Mouse (Mus musculus) midbrain, embryonic 15.5 days (tissue): Measurements from ENCODE around the gene Msrb1. TPM values are rescaled to one million over a fixed set of nuclear protein-coding genes. Genes with fewer than 3 reads are reported as not detected.

Experiments used
- ATAC-seq: fragments of 200-750 bp; cut with Nextera tagmentation; replicated peaks from 2 replicates; pipeline ENCODE4 v1.8.0; 2017; ENCODE audit warnings: moderate TSS enrichment
- H3K27ac ChIP-seq: fragments of 300-500 bp; sonication (generic); 2 replicates; pipeline ENCODE4 v1.5.1; 2015; ENCODE audit warnings: mild to moderate bottlenecking, inconsistent platforms
- H3K27me3 ChIP-seq: fragments of 300-500 bp; sonication (generic); replicated peaks from 2 replicates; pipeline ENCODE4 v1.6.1; 2015; ENCODE audit warnings: inconsistent platforms
- H3K36me3 ChIP-seq: fragments of 300-500 bp; sonication (generic); replicated peaks from 2 replicates; pipeline ENCODE4 v1.6.1; 2015; ENCODE audit warnings: inconsistent platforms
- H3K4me1 ChIP-seq: fragments of 300-500 bp; sonication (generic); 2 replicates; pipeline ENCODE4 v1.6.1; 2015; ENCODE audit warnings: inconsistent platforms
- H3K4me2 ChIP-seq: fragments of 300-500 bp; sonication (generic); 2 replicates; pipeline ENCODE4 v1.6.1; 2015; ENCODE audit warnings: inconsistent platforms, mild to moderate bottlenecking, moderate library complexity
- H3K4me3 ChIP-seq: fragments of 300-500 bp; sonication (generic); 2 replicates; pipeline ENCODE4 v1.5.1; 2015; ENCODE audit warnings: mild to moderate bottlenecking, inconsistent platforms
- H3K9ac ChIP-seq: fragments of 300-500 bp; sonication (generic); 2 replicates; pipeline ENCODE4 v1.6.1; 2015; ENCODE audit warnings: mild to moderate bottlenecking, inconsistent platforms
- H3K9me3 ChIP-seq: fragments of 300-500 bp; sonication (generic); 2 replicates; pipeline ENCODE4 v1.6.1; 2016; ENCODE audit warnings: inconsistent platforms
- WGBS: fragments of 180-500 bp; shearing (Covaris S2); methylation state at CpG from one replicate; pipeline ENCODE4 v1.1.7; 2015; ENCODE audit warnings: mixed read lengths; 5-methylcytosine and 5-hydroxymethylcytosine counted together
- polyA plus RNA-seq: library from polyadenylated mRNA; unstranded; fragments of >200 nt; fragmentation: Nextera tagmentation; extraction: Ambion mirVana; gene quantifications from 2 replicates; pipeline ENCODE4 v1.2.1, GENCODE M21; 2015

Msrb1 gene
- polyA plus RNA-seq, 1 experiment from 2014 or later, result 16.5 TPM

DNA sequence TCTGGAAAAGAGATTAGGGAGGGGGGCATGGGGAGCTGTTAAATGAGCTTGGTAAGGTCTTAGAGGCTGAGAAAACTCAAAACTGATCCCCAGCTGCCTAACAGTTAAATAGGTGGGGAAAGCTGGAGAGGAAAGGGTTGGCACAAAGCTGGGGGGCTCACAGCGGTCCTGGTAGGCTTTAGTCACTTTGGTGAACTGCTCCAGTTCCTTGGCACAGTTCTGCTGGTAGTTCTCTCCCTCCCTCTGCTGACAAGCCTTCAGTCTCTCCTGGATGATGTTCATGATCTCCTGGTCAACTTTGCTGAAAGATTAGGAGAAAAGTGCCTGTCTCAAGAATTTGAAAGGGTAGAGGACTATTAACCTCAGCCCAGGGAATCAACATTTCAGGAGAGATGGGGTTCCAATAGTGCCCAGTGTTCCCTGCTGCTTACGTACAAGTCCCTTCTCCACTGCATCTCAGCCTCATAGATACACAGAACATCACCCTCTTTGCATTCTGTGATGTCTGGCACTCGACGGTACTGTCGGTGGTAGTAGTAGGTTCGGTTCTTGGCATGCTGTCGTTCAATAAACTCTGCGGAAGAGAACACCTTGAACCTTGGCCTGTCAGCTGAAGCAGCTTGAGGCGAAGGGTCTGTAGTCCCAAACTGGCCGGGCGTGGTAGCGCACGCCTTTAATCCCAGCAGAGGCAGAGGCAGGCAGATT, 14.1 kb upstream of the Msrb1 start:
- peaks cover 10% of the 10 kb centered on the region for H3K36me3 ChIP-seq
- no peak overlapping the region for H3K27ac ChIP-seq
- H3K4me2 ChIP-seq, result peak overlapping the region; percentile 70
- H3K27me3 ChIP-seq, result 0 out of 2 replicates have a peak, but pooled peaks cover 2% of the 10 kb centered on the region
- no peak overlapping the region for H3K9ac ChIP-seq
- ATAC-seq, result no peak
- H3K4me3 ChIP-seq, result 0 out of 2 replicates have a peak overlapping the region, but pooled peaks have one; percentile 93
- WGBS, result 43% methylated on average over 13 of the region's 13 CpGs
- no peaks in the 10 kb centered on the region for H3K9me3 ChIP-seq
- peaks cover 42% of the 10 kb centered on the region for H3K4me1 ChIP-seq

- peak overlapping the region; percentile 94 for H3K9ac ChIP-seq
- H3K27ac ChIP-seq, result peak overlapping the region; percentile 88; the same call in 1 of the 2 replicates
- H3K4me1 ChIP-seq, result peaks cover 42% of the 10 kb centered on the region
- peaks cover 10% of the 10 kb centered on the region for H3K36me3 ChIP-seq
- H3K27me3 ChIP-seq, result peaks cover 9% of the 10 kb centered on the region; the same call in 1 of the 2 replicates
- 4% methylated on average over 12 of the region's 12 CpGs for WGBS
- no peaks in the 10 kb centered on the region for H3K9me3 ChIP-seq
- H3K4me3 ChIP-seq, result peak overlapping the region; percentile 93
- H3K4me2 ChIP-seq, result peak overlapping the region; percentile 70
- no peak for ATAC-seq
Observed at GRCm38 (mm10) chr17:24723122-24723880, 13.1 kb upstream of the Msrb1 start.

DNA sequence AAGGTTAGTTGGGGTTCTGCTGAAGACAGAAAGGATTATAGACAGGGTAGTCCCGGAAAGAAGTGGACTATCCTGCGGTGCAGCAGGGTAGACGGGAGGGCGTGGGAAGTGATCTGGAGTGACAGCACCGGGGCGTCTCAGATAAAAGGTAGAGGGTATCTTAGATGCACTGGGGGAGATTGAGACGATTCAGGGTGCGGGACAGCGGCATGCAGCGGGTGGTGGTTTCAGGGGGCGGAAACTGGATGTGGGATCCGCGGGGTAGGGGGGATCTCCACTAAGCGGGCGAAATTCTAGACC, 12.6 kb upstream of the Msrb1 start:
- peaks cover 10% of the 10 kb centered on the region for H3K36me3 ChIP-seq
- ATAC-seq, result no peak; the same call in 1 of the 2 replicates
- peaks cover 9% of the 10 kb centered on the region for H3K27me3 ChIP-seq
- peak overlapping the region; percentile 93 for H3K4me3 ChIP-seq
- under 1% methylated on average over 15 of the region's 15 CpGs for WGBS
- no peaks in the 10 kb centered on the region for H3K9me3 ChIP-seq
- H3K4me2 ChIP-seq, result peak overlapping the region; percentile 70
- H3K9ac ChIP-seq, result peak overlapping the region; percentile 94
- H3K4me1 ChIP-seq, result peaks cover 38% of the 10 kb centered on the region
- H3K27ac ChIP-seq, result peak overlapping the region; percentile 88

DNA sequence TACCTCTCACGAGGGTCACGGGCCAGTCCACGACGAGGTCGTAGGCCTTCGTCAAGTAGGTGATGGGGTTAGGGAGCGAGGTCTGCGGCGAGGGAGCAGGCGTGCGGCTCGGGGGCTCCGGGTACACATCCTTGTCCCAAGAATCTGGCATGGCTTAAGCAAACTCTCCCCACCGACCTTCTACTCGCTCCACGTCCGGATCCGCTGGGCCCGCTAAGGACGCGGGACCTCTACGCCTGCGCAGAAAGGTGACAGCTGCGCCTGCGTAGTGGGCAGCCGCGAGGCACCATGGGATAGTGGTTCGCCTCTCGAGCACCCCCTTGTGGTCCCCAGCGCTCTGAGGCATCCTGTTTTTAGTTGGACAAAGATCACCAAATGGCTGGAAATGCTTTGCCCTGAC, 12.3 kb upstream of the Msrb1 start, which contains the start of gene Ndufb10:
Gene Ndufb10 (minus strand): TSS at position 295 of the 400 bp plus-strand sequence.
- H3K4me1 ChIP-seq, result peaks cover 34% of the 10 kb centered on the region
- H3K27me3 ChIP-seq, result peaks cover 9% of the 10 kb centered on the region
- H3K4me2 ChIP-seq, result peak within 1 kb of the TSS; percentile 70
- WGBS, result under 1% methylated on average over 30 of the region's 30 CpGs
- peak within 1 kb of the TSS; percentile 93 for H3K4me3 ChIP-seq
- H3K27ac ChIP-seq, result peak within 1 kb of the TSS; percentile 88
- no peaks in the 10 kb centered on the region for H3K9me3 ChIP-seq
- ATAC-seq, result peak; percentile 74
- H3K36me3 ChIP-seq, result peaks cover 10% of the 10 kb centered on the region
- H3K9ac ChIP-seq, result peak within 1 kb of the TSS; percentile 94

GRCm38 (mm10) chr17:24725637-24726390, 10.6 kb upstream of the Msrb1 start:
- WGBS, result 74% methylated on average over 3 of the region's 3 CpGs
- Histone ChIP-seq H3K4me1 (peaks cover 32% of the 10 kb centered on the region), H3K9ac (no peak overlapping the region), H3K4me2 (no peak overlapping the region), H3K9me3 (no peaks in the 10 kb centered on the region), H3K27me3 (peaks cover 9% of the 10 kb centered on the region), H3K36me3 (peaks cover 10% of the 10 kb centered on the region), H3K27ac (no peak overlapping the region), H3K4me3 (no peak overlapping the region)
- ATAC-seq, result no peak

DNA sequence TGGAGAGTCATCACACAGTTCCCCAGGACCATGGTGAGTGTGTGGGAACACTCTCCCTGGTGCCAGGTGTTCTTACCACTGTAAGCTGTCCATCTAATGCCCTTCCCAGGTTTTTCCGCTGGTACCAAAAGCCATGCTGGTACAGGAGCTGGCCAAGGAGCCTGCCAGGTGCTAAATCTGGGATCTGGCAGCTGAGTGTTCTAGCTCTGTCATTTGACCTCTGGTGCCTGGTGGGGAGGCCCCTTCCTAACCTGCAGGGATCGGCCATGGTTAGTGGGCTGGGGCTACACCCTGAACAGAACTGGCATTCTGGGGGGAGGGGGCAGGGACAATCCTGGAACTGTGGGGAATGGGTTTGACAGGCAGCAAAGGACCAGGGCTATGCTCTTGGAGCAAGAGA, 8.8 kb upstream of the Msrb1 start, which contains the start of gene Rpl3l:
Gene Rpl3l (plus strand): TSS at position 203 of the 400 bp plus-strand sequence.
- Histone ChIP-seq H3K27ac (no peak within 1 kb of the TSS), H3K4me1 (peaks cover 16% of the 10 kb centered on the region), H3K27me3 (peaks cover 9% of the 10 kb centered on the region), H3K9me3 (no peaks in the 10 kb centered on the region), H3K36me3 (no peaks in the 10 kb centered on the region), H3K4me2 (no peak within 1 kb of the TSS), H3K9ac (no peak within 1 kb of the TSS), H3K4me3 (no peak within 1 kb of the TSS)
- 70% methylated on average over 2 of the region's 2 CpGs for WGBS
- no peak for ATAC-seq

- no peaks in the 10 kb centered on the region for H3K36me3 ChIP-seq
- peaks cover 11% of the 10 kb centered on the region for H3K4me1 ChIP-seq
- H3K27ac ChIP-seq, result no peak overlapping the region
- WGBS, result 74% methylated on average over 17 of the region's 17 CpGs
- H3K27me3 ChIP-seq, result peaks cover 9% of the 10 kb centered on the region
- no peak overlapping the region for H3K4me3 ChIP-seq
- ATAC-seq, result no peak
- H3K4me2 ChIP-seq, result no peak overlapping the region
- H3K9me3 ChIP-seq, result no peaks in the 10 kb centered on the region
- no peak overlapping the region for H3K9ac ChIP-seq
Observed at GRCm38 (mm10) chr17:24728184-24728583, 8.3 kb upstream of the Msrb1 start.

GRCm38 (mm10) chr17:24729067-24729466, 7.4 kb upstream of the Msrb1 start:
- no peak for ATAC-seq

GRCm38 (mm10) chr17:24730787-24731186, 5.7 kb upstream of the Msrb1 start:
- Histone ChIP-seq H3K9me3 (no peaks in the 10 kb centered on the region), H3K4me3 (no peak overlapping the region)
- 84% methylated on average over 14 of the region's 14 CpGs for WGBS

More at GRCm38 (mm10) chr17:24729067-24729466, 7.4 kb upstream of the Msrb1 start:
- Histone ChIP-seq H3K4me3 (no peak overlapping the region), H3K27me3 (peaks cover 9% of the 10 kb centered on the region), H3K27ac (no peak overlapping the region), H3K4me1 (peaks cover 3% of the 10 kb centered on the region; the same call in 1 of the 2 replicates), H3K9ac (no peak overlapping the region), H3K9me3 (no peaks in the 10 kb centered on the region), H3K36me3 (no peaks in the 10 kb centered on the region), H3K4me2 (no peak overlapping the region)
- 80% methylated on average over 6 of the region's 6 CpGs for WGBS

DNA sequence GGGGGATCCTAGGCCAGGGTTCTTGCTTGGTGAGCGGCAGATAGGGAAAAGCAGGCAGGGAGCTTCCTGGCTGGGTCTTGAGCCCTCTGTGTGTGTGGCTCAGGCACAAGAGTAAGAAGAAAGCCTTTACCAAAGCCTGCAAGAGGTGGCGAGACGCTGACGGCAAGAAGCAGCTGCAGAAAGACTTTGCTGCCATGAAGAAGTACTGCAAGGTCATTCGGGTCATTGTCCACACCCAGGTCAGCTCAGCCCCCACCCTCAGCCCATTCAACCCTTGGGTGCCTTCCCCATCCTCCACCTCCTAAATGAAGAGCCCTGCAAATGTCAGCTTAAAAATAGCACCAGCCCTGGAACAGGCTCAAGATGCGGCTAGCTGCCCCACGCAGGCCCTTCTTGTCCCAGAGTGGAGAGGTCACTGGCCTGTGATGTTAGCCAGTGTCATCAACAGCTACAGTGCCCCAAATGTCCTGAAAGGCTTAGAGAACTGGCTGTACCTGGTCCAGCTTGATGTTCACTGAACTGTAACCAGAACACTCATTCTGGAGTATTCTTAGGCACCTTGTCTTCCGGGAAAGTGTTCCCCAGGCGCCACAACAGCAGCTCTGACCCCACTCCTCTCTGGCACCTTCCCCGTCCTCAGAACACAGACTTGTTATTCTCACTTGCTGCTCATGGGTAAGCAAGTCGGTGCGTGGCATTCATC, 4.1 kb upstream of the Msrb1 start:
- no peak overlapping the region for H3K27ac ChIP-seq
- peaks cover 7% of the 10 kb centered on the region for H3K27me3 ChIP-seq
- no peak overlapping the region for H3K4me3 ChIP-seq
- ATAC-seq, result no peak
- H3K9ac ChIP-seq, result no peak overlapping the region
- 81% methylated on average over 12 of the region's 12 CpGs for WGBS
- peaks cover 14% of the 10 kb centered on the region for H3K4me1 ChIP-seq
- no peak overlapping the region for H3K4me2 ChIP-seq
- no peaks in the 10 kb centered on the region for H3K9me3 ChIP-seq
- no peaks in the 10 kb centered on the region for H3K36me3 ChIP-seq

More at GRCm38 (mm10) chr17:24730787-24731186, 5.7 kb upstream of the Msrb1 start:
- H3K27me3 ChIP-seq, result peaks cover 9% of the 10 kb centered on the region
- H3K4me1 ChIP-seq, result peaks cover 1% of the 10 kb centered on the region; the same call in 1 of the 2 replicates
- no peak overlapping the region for H3K27ac ChIP-seq
- H3K4me2 ChIP-seq, result no peak overlapping the region
- ATAC-seq, result no peak
- no peaks in the 10 kb centered on the region for H3K36me3 ChIP-seq
- H3K9ac ChIP-seq, result no peak overlapping the region

- H3K9ac ChIP-seq, result no peak overlapping the region; the same call in 1 of the 2 replicates
- ATAC-seq, result no peak
Observed at GRCm38 (mm10) chr17:24733434-24734050, 2.9 kb upstream of the Msrb1 start.

More at GRCm38 (mm10) chr17:24733434-24734050, 2.9 kb upstream of the Msrb1 start:
- H3K36me3 ChIP-seq, result no peaks in the 10 kb centered on the region
- no peak overlapping the region for H3K4me3 ChIP-seq
- 88% methylated on average over 21 of the region's 21 CpGs for WGBS
- no peaks in the 10 kb centered on the region for H3K9me3 ChIP-seq
- H3K4me2 ChIP-seq, result no peak overlapping the region
- peaks cover 18% of the 10 kb centered on the region for H3K4me1 ChIP-seq
- no peaks in the 10 kb centered on the region; the same call in 1 of the 2 replicates for H3K27me3 ChIP-seq
- H3K27ac ChIP-seq, result no peak overlapping the region
